Mouse (Mus musculus): ENCODE results near the gene Gm20388. TPM values are rescaled to one million over a fixed set of nuclear protein-coding genes. Genes with fewer than 3 reads are reported as not detected.
A peak's percentile ranks its signal among the peaks of the same experiment; 100 is the strongest.

Gm20388 gene
- polyA plus RNA-seq, 1 experiment from 2014 or later = 2.5 TPM

GRCm38 (mm10) chr8:123854733-123855475 lies 3944.3 kb downstream of the Gm20388 start:
- DNase-seq (ENCODE audit: low spot score) = no peak
- Histone ChIP-seq H3K4me3 (no peak overlapping the region), H3K9me3 (replicated peaks) (no peaks in the 10 kb centered on the region), H3K36me3 (no peaks in the 10 kb centered on the region), H3K27me3 (ENCODE audit: low read depth, poor library complexity, severe bottlenecking) (peaks cover 6% of the 10 kb centered on the region), H3K4me1 (peaks cover 17% of the 10 kb centered on the region), H3K27ac (no peak overlapping the region)
- WGBS = 88% methylated on average over 9 of the region's 9 CpGs

- Histone ChIP-seq H3K27ac (no peak overlapping the region), H3K27me3 (ENCODE audit: low read depth, poor library complexity, severe bottlenecking) (peaks cover 30% of the 10 kb centered on the region), H3K4me3 (no peak overlapping the region), H3K4me1 (peaks cover 17% of the 10 kb centered on the region), H3K9me3 (replicated peaks) (no peaks in the 10 kb centered on the region), H3K36me3 (no peaks in the 10 kb centered on the region)
- WGBS = 62% methylated on average over 3 of the region's 3 CpGs
- no peak for DNase-seq (ENCODE audit: low spot score)
These were observed 3946.7 kb downstream of the Gm20388 start for GRCm38 (mm10) chr8:123857361-123857760.

- H3K36me3 ChIP-seq = no peaks in the 10 kb centered on the region
- no peak for DNase-seq (ENCODE audit: low spot score)
- H3K27me3 ChIP-seq (ENCODE audit: low read depth, poor library complexity, severe bottlenecking) = peaks cover 40% of the 10 kb centered on the region
- peak overlapping the region; percentile 93 for H3K4me3 ChIP-seq
- peaks cover 17% of the 10 kb centered on the region for H3K4me1 ChIP-seq
- peak overlapping the region; percentile 90 for H3K27ac ChIP-seq
- WGBS = 0% methylated on average over 17 of the region's 17 CpGs
- no peaks in the 10 kb centered on the region for H3K9me3 ChIP-seq (replicated peaks)
These were observed 3947.9 kb downstream of the Gm20388 start for GRCm38 (mm10) chr8:123858574-123858940.

- H3K36me3 ChIP-seq = no peaks in the 10 kb centered on the region
- WGBS = under 1% methylated on average over 79 of the region's 79 CpGs
- peak overlapping the region; percentile 93 for H3K4me3 ChIP-seq
- H3K27me3 ChIP-seq (ENCODE audit: low read depth, poor library complexity, severe bottlenecking) = peaks cover 46% of the 10 kb centered on the region
- peaks cover 17% of the 10 kb centered on the region for H3K4me1 ChIP-seq
- H3K27ac ChIP-seq = peak overlapping the region; percentile 90
- DNase-seq (ENCODE audit: low spot score) = peak; percentile 95
- no peaks in the 10 kb centered on the region for H3K9me3 ChIP-seq (replicated peaks)
These were observed 3948.5 kb downstream of the Gm20388 start for GRCm38 (mm10) chr8:123858941-123859647.

GRCm38 (mm10) chr8:123859648-123860259 lies 3949.1 kb downstream of the Gm20388 start, which contains the start of gene Ccsap:
Gene Ccsap (minus strand): TSS chr8:123860209.
- Histone ChIP-seq H3K4me1 (peaks cover 17% of the 10 kb centered on the region), H3K36me3 (no peaks in the 10 kb centered on the region), H3K27me3 (ENCODE audit: low read depth, poor library complexity, severe bottlenecking) (peaks cover 52% of the 10 kb centered on the region), H3K9me3 (replicated peaks) (no peaks in the 10 kb centered on the region), H3K4me3 (peak within 1 kb of the TSS; percentile 93), H3K27ac (peak within 1 kb of the TSS; percentile 90)
- WGBS = 2% methylated on average over 48 of the region's 48 CpGs
- no peak for DNase-seq (ENCODE audit: low spot score)

- Histone ChIP-seq H3K27ac (no peak overlapping the region), H3K27me3 (ENCODE audit: low read depth, poor library complexity, severe bottlenecking) (peaks cover 58% of the 10 kb centered on the region), H3K4me1 (peaks cover 17% of the 10 kb centered on the region), H3K4me3 (peak overlapping the region; percentile 93), H3K9me3 (replicated peaks) (no peaks in the 10 kb centered on the region), H3K36me3 (no peaks in the 10 kb centered on the region)
- 76% methylated on average over 4 of the region's 4 CpGs for WGBS
- DNase-seq (ENCODE audit: low spot score) = no peak
These were observed 3949.7 kb downstream of the Gm20388 start for GRCm38 (mm10) chr8:123860386-123860785.

GRCm38 (mm10) chr8:123865786-123866185 lies 3955.1 kb downstream of the Gm20388 start:
- Histone ChIP-seq H3K4me1 (no peaks in the 10 kb centered on the region), H3K9me3 (replicated peaks) (no peaks in the 10 kb centered on the region), H3K36me3 (no peaks in the 10 kb centered on the region), H3K27me3 (ENCODE audit: low read depth, poor library complexity, severe bottlenecking) (peaks cover 49% of the 10 kb centered on the region), H3K4me3 (no peak overlapping the region), H3K27ac (no peak overlapping the region)
- no peak for DNase-seq (ENCODE audit: low spot score)
- 81% methylated on average over 7 of the region's 7 CpGs for WGBS

- no peak overlapping the region for H3K4me3 ChIP-seq
- H3K36me3 ChIP-seq = no peaks in the 10 kb centered on the region
- no peaks in the 10 kb centered on the region for H3K4me1 ChIP-seq
- DNase-seq (ENCODE audit: low spot score) = no peak
- WGBS = 55% methylated on average over 5 of the region's 5 CpGs
- no peaks in the 10 kb centered on the region for H3K9me3 ChIP-seq (replicated peaks)
- H3K27ac ChIP-seq = no peak overlapping the region
- peaks cover 37% of the 10 kb centered on the region for H3K27me3 ChIP-seq (ENCODE audit: low read depth, poor library complexity, severe bottlenecking)
These were observed 3956.3 kb downstream of the Gm20388 start for GRCm38 (mm10) chr8:123866971-123867370.

GRCm38 (mm10) chr8:123872048-123872447 lies 3961.4 kb downstream of the Gm20388 start:
- peaks cover 8% of the 10 kb centered on the region for H3K4me1 ChIP-seq
- H3K27me3 ChIP-seq (ENCODE audit: low read depth, poor library complexity, severe bottlenecking) = no peaks in the 10 kb centered on the region
- H3K36me3 ChIP-seq = no peaks in the 10 kb centered on the region
- H3K27ac ChIP-seq = no peak overlapping the region
- H3K4me3 ChIP-seq = no peak overlapping the region
- no peaks in the 10 kb centered on the region for H3K9me3 ChIP-seq (replicated peaks)
- DNase-seq (ENCODE audit: low spot score) = no peak
- WGBS = 81% methylated on average over 9 of the region's 9 CpGs

GRCm38 (mm10) chr8:123873364-123873763 lies 3962.7 kb downstream of the Gm20388 start:
- WGBS = 85% methylated on average over 6 of the region's 6 CpGs
- DNase-seq (ENCODE audit: low spot score) = no peak
- no peaks in the 10 kb centered on the region for H3K9me3 ChIP-seq (replicated peaks)
- H3K4me3 ChIP-seq = no peak overlapping the region
- no peaks in the 10 kb centered on the region for H3K36me3 ChIP-seq
- H3K27me3 ChIP-seq (ENCODE audit: low read depth, poor library complexity, severe bottlenecking) = no peaks in the 10 kb centered on the region
- H3K27ac ChIP-seq = no peak overlapping the region
- peaks cover 12% of the 10 kb centered on the region for H3K4me1 ChIP-seq

- H3K27me3 ChIP-seq (ENCODE audit: low read depth, poor library complexity, severe bottlenecking) = no peaks in the 10 kb centered on the region
- no peaks in the 10 kb centered on the region for H3K9me3 ChIP-seq (replicated peaks)
- no peak overlapping the region for H3K4me3 ChIP-seq
- no peak overlapping the region for H3K27ac ChIP-seq
- peaks cover 12% of the 10 kb centered on the region for H3K4me1 ChIP-seq
- no peaks in the 10 kb centered on the region for H3K36me3 ChIP-seq
- no peak for DNase-seq (ENCODE audit: low spot score)
- 86% methylated on average over 11 of the region's 11 CpGs for WGBS
These were observed 3963.7 kb downstream of the Gm20388 start for GRCm38 (mm10) chr8:123874324-123874723.

- no peak for DNase-seq (ENCODE audit: low spot score)
- no peak overlapping the region for H3K4me3 ChIP-seq
- H3K36me3 ChIP-seq = no peaks in the 10 kb centered on the region
- no peaks in the 10 kb centered on the region for H3K9me3 ChIP-seq (replicated peaks)
- peaks cover 12% of the 10 kb centered on the region for H3K4me1 ChIP-seq
- H3K27me3 ChIP-seq (ENCODE audit: low read depth, poor library complexity, severe bottlenecking) = 0 out of 2 replicates have a peak, but pooled peaks cover under 1% of the 10 kb centered on the region
- WGBS = 89% methylated on average over 2 of the region's 2 CpGs
- H3K27ac ChIP-seq = no peak overlapping the region
These were observed 3967.2 kb downstream of the Gm20388 start for GRCm38 (mm10) chr8:123877865-123878264.

- WGBS = 70% methylated on average over 10 of the region's 10 CpGs
- no peak for DNase-seq (ENCODE audit: low spot score)
- Histone ChIP-seq H3K4me3 (no peak overlapping the region), H3K27ac (no peak overlapping the region), H3K4me1 (peaks cover 18% of the 10 kb centered on the region), H3K36me3 (no peaks in the 10 kb centered on the region), H3K9me3 (replicated peaks) (no peaks in the 10 kb centered on the region), H3K27me3 (ENCODE audit: low read depth, poor library complexity, severe bottlenecking) (peaks cover 24% of the 10 kb centered on the region)
These were observed 3969.6 kb downstream of the Gm20388 start for GRCm38 (mm10) chr8:123880271-123880670.
